Mouse (Mus musculus): ENCODE measurements around the gene Ssu72. TPM values are rescaled to one million over a fixed set of nuclear protein-coding genes. Genes with fewer than 3 reads are reported as not detected.

Ssu72 gene
- total RNA-seq, 2 experiments from 2014 or later: 50.8 to 51.4 TPM

Other genes starting within 250 kb of the Ssu72 start
- 100 to 1,000 TPM; 122 to 216 TPM for gene Tmem52, start 235.7 kb upstream of the Ssu72 start, total RNA-seq (2021)
- 100 to 1,000 TPM; 156 to 177 TPM for gene Gnb1, start 213.4 kb upstream of the Ssu72 start, total RNA-seq (2021)
- 10 to 100 TPM; 20.8 to 25.2 TPM for gene Nadk, start 142.4 kb upstream of the Ssu72 start, total RNA-seq (2021)
- gene Slc35e2, start 103.4 kb upstream of the Ssu72 start, total RNA-seq (2021): 1 to 10 TPM; 6.5 to 8.6 TPM
- 10 to 100 TPM; 24.4 to 33.1 TPM for gene Cdk11b, start 79.9 kb upstream of the Ssu72 start, total RNA-seq (2021)
- gene Gm10563, start 59.4 kb upstream of the Ssu72 start, total RNA-seq (2021): not detected
- 10 to 100 TPM; 18.3 to 22.2 TPM for gene Mmp23, start 51.4 kb upstream of the Ssu72 start, total RNA-seq (2021)
- 10 to 100 TPM; 13.2 to 16.8 TPM for gene Mib2, start 35.6 kb upstream of the Ssu72 start, total RNA-seq (2021)
- 1 to 10 TPM; 5.8 to 7.9 TPM for gene Fndc10, start 10.5 kb upstream of the Ssu72 start, total RNA-seq (2021)
- 1 to 10 TPM in 1 of 2 experiments, under 1 TPM in 1; 0.49 to 1.0 TPM for gene Tmem240, start 30.0 kb downstream of the Ssu72 start, total RNA-seq (2021)
- 10 to 100 TPM; 30.4 to 39.3 TPM for gene Atad3a, start 56.3 kb downstream of the Ssu72 start, total RNA-seq (2021)
- gene Vwa1, start 69.9 kb downstream of the Ssu72 start, total RNA-seq (2021): 10 to 100 TPM; 16.8 to 21.5 TPM
- gene Tmem88b, start 81.1 kb downstream of the Ssu72 start, total RNA-seq (2021): 1 to 10 TPM; 2.4 to 4.0 TPM
- gene Ankrd65, start 85.6 kb downstream of the Ssu72 start, total RNA-seq (2021): not detected
- 10 to 100 TPM; 56.6 to 58.0 TPM for gene Mrpl20, start 98.1 kb downstream of the Ssu72 start, total RNA-seq (2021)
- 10 to 100 TPM; 31.0 to 47.8 TPM for gene Ccnl2, start 107.7 kb downstream of the Ssu72 start, total RNA-seq (2021)
- gene Aurkaip1, start 126.5 kb downstream of the Ssu72 start, total RNA-seq (2021): 10 to 100 TPM; 85.0 to 93.2 TPM
- gene Mxra8, start 134.9 kb downstream of the Ssu72 start, total RNA-seq (2021): 100 to 1,000 TPM; 112 to 136 TPM
- 10 to 100 TPM; 96.4 to 99.6 TPM for gene Dvl1, start 142.6 kb downstream of the Ssu72 start, total RNA-seq (2021)
- gene Tas1r3, start 158.6 kb downstream of the Ssu72 start, total RNA-seq (2021): under 1 TPM; 0.11 to 0.26 TPM
- gene Cptp, start 164.6 kb downstream of the Ssu72 start, total RNA-seq (2021): 10 to 100 TPM; 13.6 to 20.5 TPM
- 10 to 100 TPM; 18.9 to 21.7 TPM for gene Ints11, start 164.7 kb downstream of the Ssu72 start, total RNA-seq (2021)
- 10 to 100 TPM; 16.9 to 23.6 TPM for gene Pusl1, start 187.0 kb downstream of the Ssu72 start, total RNA-seq (2021)
- 10 to 100 TPM; 13.8 to 23.1 TPM for gene Acap3, start 187.0 kb downstream of the Ssu72 start, total RNA-seq (2021)
- 10 to 100 TPM; 62.1 to 67.2 TPM for gene Ube2j2, start 239.0 kb downstream of the Ssu72 start, total RNA-seq (2021)

All from gastrocnemius, postnatal 10 days (tissue).